Mouse (Mus musculus) embryo, embryonic 10 days (tissue): Measurements from ENCODE around the gene Auts2.
A peak's percentile ranks its signal among the peaks of the same experiment; 100 is the strongest.

Experiments used
- DNase-seq: peaks from one replicate; pipeline ENCODE4 v3.0.0-alpha.2; 2015; ENCODE audit warnings: low spot score

Gene Auts2

GRCm38 (mm10) chr5:132318026-132318765, 224.9 kb downstream of the Auts2 start:
- DNase-seq = no peak

DNA sequence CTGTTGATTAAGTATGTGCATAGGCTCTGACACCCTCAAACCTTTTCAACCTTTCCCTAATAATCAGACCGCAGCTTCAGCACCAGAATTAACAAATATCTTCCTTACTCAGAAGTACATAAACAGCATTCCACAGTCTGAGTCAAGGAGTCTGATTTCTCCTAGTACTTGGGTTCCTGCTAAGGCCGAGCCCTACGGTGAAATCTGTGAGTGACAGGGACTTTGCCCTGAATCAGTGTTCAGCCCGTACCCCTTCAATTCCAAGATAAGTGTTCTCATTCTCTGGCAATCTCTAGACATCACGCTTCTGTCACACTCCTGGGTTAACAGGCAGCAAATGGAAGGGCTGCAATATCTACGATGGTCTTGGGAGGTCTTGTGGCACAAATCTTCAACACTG, 226.2 kb downstream of the Auts2 start:
- no peak for DNase-seq

DNA sequence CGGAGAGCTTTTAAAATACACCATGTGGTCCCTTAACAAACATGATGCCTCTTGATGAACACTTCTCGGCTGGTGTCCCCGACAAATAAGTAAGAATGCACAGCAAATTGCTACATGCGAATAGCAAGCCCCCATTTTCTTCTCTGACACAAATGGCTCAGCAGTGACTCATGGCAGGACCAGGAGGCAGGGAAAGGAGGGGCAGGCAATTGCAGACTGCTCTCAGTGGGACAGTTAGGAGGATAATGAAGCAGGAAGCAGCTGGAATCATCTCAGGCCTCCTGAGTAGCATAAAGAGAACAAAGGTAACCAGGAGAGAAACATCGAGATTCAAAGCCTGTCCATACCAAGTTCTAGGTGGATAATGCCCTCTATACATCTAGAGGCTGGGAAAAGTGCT, 228.8 kb downstream of the Auts2 start:
- no peak for DNase-seq

DNA sequence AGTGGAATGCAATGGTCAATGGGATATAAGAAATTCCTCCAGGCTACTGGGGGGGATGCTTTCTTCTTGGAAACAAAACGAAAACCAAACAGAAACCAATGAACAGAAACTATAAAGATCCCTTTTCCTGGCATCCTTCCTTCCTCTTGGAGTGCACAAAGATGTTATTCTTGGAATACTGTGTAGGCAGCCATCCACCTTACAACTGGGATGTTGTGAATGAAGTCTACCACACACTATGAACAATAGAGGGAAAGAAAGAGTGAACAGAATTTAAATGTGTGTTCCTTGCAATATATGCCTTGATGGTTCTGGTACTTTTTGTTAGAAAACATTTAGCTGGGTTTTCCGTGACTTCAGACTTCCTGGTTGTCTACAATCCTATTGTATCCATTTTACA, 236.1 kb downstream of the Auts2 start:
- no peak for DNase-seq

- DNase-seq = peak; percentile 20
These were observed 237.7 kb downstream of the Auts2 start for GRCm38 (mm10) chr5:132305354-132305934.

DNA sequence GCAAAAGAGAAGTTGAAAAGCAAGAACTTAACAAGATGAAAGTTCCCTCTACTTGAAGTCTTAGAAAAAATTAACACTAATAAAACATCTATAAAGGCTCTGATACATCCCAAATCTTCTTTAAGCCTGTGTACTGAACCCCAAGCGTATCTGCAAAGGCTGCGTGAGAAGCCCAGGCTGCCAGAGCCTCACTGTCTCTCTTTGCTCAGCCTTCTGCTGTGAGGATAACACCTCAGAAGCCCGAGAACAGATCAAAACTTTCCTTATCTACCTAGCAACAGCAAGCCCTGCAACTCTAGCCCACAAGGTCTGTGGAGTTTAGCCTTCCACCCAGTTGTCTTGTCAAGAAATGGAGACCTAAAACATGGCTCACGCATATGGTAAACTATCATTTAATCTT, 240.4 kb downstream of the Auts2 start:
- no peak for DNase-seq

DNA sequence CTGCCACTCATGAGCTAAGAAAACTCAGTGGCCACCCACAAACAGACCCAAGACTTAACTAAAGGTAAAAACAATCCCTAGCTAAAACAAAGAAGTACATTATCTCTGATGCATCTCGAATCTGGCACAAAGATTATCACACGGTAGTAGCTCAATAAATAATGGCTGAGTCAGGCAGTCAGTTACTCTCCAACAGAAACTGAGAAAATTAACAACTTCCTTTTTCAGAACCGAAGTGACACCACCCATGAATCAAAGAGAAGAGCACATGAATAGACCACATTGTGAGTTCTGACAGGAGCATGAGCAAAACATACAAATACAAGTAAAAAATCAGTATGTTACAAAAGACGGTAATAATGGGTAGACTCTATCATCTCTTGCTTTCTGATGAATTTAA, 242.3 kb downstream of the Auts2 start:
- no peak for DNase-seq

GRCm38 (mm10) chr5:132299716-132300115, 243.4 kb downstream of the Auts2 start:
- DNase-seq = no peak

DNA sequence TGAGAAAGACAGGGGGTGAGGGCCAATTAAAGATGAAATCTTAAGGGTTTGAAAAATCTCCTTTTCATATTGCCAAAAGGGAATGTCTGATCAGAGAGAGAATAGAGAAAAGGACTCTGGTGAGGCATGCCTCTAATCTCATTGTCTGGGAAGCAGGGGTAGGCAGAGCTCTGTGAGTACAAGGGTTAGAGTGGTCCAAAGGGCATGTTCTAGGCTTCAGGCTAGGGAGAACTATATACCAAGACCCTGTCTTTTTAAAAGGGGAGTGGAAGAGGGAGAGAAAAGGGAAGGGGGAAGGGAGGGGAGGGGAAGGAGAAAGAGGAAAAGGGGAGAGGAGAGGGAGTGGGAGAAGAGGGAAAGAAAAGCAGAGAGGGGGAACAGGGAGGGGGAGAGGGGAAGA, 244.1 kb downstream of the Auts2 start:
- DNase-seq = no peak

GRCm38 (mm10) chr5:132297309-132297708, 245.8 kb downstream of the Auts2 start:
- DNase-seq = no peak

DNA sequence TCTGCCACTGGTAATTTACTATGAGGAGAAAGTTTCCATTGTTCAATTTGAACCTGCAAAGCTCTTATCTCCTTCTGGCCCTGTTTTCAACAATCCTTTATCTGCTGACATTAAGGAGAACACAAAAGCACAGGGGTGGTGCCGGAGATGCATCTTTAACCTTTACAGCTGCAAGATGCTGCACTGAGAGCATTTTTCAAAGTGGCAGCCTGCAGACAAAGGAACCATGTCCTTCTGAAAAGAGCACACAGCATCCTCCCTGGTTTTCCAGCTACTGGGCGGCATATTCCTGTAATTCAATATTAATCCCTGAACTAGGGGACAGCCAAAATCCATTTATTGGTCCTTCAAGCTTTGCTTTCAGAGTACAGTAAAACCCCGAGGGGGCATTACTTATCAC, 248.7 kb downstream of the Auts2 start:
- peak; percentile 18 for DNase-seq

DNA sequence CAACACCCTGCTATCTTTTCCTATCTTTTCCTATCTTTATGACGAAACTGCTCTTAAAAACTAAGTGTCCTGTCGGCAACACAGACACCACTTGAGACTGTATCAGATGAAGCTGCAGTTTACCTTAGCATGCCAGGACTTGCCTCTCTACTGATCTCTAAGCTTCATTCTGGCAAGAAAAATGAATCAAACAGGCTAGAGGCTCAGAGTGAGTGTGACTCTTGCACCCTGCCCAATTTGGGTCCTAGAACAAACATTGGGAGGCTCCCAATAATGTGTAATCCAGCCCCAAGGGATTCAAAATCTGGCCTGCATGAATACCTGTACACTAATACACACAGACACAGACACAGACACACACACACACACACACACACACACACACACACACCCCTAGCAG, 250.2 kb downstream of the Auts2 start:
- DNase-seq = no peak

DNA sequence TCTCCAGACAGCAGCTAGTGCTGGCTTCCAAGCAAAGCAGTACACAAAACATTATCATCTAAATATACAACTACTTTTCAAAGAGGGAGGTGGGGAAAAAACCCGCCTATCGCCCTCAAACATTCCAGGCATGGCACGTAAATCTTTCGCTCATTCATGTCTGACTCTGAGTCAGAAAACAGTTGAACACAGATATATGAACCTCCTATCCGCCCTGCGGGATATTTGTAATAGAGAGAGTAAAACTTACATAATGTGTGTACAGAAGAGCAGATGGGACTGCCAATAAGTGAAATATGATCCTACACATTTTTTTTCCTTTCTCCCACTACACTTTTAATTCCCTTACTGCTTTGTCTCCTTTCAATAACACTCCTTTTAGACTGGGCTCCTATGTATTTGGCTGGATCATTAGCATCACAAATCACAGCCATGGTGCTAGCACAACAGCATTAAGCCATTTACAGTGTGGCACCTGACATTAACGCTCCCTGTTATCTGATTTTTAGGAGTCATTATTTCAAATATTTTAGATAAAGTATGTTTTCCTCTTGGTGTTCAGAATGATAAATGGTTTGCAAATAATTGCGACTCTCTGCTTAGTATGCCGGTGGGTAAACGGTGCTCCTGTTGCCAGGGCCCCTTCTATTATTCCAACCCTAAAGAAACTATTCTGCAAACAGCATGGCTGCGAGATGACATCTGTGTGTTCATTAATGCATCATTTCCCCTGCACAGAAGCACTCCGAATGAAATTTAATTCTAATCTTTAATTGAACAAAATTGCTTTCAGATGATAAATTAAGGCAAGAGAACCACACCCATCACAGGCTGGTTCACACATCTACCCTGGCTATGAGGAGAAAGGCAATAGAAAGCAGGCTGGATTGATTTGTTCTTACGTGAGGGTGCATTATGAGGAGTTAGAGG, 252.3 kb downstream of the Auts2 start:
- no peak for DNase-seq

GRCm38 (mm10) chr5:132283741-132284140, 259.4 kb downstream of the Auts2 start:
- no peak for DNase-seq

- no peak for DNase-seq
These were observed 268.8 kb downstream of the Auts2 start for GRCm38 (mm10) chr5:132274098-132274898.

GRCm38 (mm10) chr5:132272132-132272531, 271.0 kb downstream of the Auts2 start:
- no peak for DNase-seq

DNA sequence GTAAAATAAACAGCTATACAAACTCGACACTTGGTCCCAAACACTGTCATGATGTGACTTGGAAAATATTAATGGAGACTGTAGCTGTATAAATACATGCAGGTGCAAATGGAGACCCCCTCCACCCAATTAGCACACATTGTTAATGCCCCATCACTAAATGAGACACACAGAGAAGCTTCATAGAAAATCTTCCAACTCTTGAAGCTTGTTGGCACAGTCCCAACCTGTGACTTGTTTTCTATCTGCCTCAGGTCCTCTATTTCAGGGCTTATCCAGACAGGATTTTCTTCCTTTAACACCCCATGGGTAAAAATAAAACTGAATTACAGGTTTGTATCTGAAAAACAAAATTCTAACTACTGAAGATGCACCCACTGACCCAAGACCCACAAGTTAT, 272.2 kb downstream of the Auts2 start:
- no peak for DNase-seq

GRCm38 (mm10) chr5:132270074-132270473, 273.1 kb downstream of the Auts2 start:
- no peak for DNase-seq

DNA sequence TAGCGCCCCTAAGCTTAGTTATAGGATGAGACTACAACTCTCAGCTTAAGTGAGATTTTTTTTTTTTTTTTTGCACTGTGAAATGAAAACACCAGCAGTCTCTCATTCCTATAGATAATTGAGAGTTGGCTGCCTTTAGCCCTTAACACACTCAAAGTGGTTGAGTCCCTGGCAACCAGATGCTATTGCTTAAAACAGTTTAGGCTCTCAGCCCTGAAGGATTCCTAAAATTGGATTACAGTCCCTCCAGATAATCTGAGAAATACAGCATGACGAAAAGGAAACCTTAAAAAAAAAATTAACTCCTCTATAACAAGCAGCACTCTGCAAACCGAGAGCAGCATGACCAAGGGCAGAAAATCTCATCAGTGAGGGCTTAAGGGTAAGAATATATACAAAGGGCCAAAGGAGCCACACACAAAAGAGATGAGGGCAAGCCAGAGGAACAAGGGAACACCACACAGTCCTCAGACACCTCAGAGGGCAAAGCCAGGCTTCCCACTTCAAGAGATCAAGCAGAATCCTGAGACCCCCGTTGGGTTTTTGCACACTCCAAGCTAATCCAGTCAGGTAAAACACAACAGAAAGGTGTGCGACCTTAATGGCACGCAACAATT, 274.7 kb downstream of the Auts2 start:
- DNase-seq = no peak

- DNase-seq = no peak
These were observed 278.1 kb downstream of the Auts2 start for GRCm38 (mm10) chr5:132265015-132265414.

GRCm38 (mm10) chr5:132261750-132262149, 281.4 kb downstream of the Auts2 start:
- DNase-seq = no peak

GRCm38 (mm10) chr5:132258882-132259281, 284.3 kb downstream of the Auts2 start:
- no peak for DNase-seq
